Mouse (Mus musculus) heart, embryonic 13.5 days (tissue): ENCODE data around the gene Parp2. TPM values are rescaled to one million over a fixed set of nuclear protein-coding genes. Genes with fewer than 3 reads are reported as not detected.
"Not testable (repeated sequence)": the region's sequence is repeated elsewhere in the genome, so short reads cannot be mapped to it uniquely, and the experiment has no call there.

Source experiments
- ATAC-seq: fragments of 200-750 bp; cut with Nextera tagmentation; 2 replicates; pipeline ENCODE4 v1.8.0; 2017; ENCODE audit warnings: moderate TSS enrichment; ENCODE audit not compliant: insufficient number of reproducible peaks, low FRiP score, low TSS enrichment; ENCODE audit errors: extremely low read depth
- H3K27ac ChIP-seq: fragments of 300-500 bp; sonication (generic); replicated peaks from 2 replicates; pipeline ENCODE4 v1.5.1; 2015; ENCODE audit warnings: moderate library complexity, mild to moderate bottlenecking, inconsistent platforms
- H3K27me3 ChIP-seq: fragments of 300-500 bp; sonication (generic); replicated peaks from 2 replicates; pipeline ENCODE4 v1.6.1; 2015; ENCODE audit warnings: mild to moderate bottlenecking, inconsistent platforms
- H3K36me3 ChIP-seq: fragments of 300-500 bp; sonication (generic); 2 replicates; pipeline ENCODE4 v1.6.1; 2015; ENCODE audit warnings: mild to moderate bottlenecking, inconsistent platforms
- H3K4me1 ChIP-seq: fragments of 300-500 bp; sonication (generic); 2 replicates; pipeline ENCODE4 v1.6.1; 2015; ENCODE audit warnings: inconsistent platforms
- H3K4me2 ChIP-seq: fragments of 300-500 bp; sonication (generic); 2 replicates; pipeline ENCODE4 v1.6.1; 2015; ENCODE audit warnings: inconsistent platforms, mild to moderate bottlenecking, moderate library complexity
- H3K4me3 ChIP-seq: fragments of 300-500 bp; sonication (generic); 2 replicates; pipeline ENCODE4 v1.5.1; 2015; ENCODE audit warnings: moderate library complexity, mild to moderate bottlenecking, inconsistent platforms
- H3K9ac ChIP-seq: fragments of 300-500 bp; sonication (generic); 2 replicates; pipeline ENCODE4 v1.6.1; 2015; ENCODE audit warnings: inconsistent platforms, mild to moderate bottlenecking, moderate library complexity
- H3K9me3 ChIP-seq: fragments of 300-500 bp; sonication (generic); 2 replicates; pipeline ENCODE4 v1.6.1; 2016; ENCODE audit warnings: inconsistent platforms
- WGBS: fragments of 180-500 bp; shearing (Covaris S2); methylation state at CpG from one replicate; pipeline ENCODE4 v1.1.7; 2015; ENCODE audit warnings: mixed read lengths; 5-methylcytosine and 5-hydroxymethylcytosine counted together
- polyA plus RNA-seq: library from polyadenylated mRNA; unstranded; fragments of >200 nt; fragmentation: Nextera tagmentation; extraction: Ambion mirVana; gene quantifications from 2 replicates; pipeline ENCODE4 v1.2.1, GENCODE M21; 2015

Parp2 gene
- polyA plus RNA-seq, 1 experiment from 2014 or later = 35.1 TPM

DNA sequence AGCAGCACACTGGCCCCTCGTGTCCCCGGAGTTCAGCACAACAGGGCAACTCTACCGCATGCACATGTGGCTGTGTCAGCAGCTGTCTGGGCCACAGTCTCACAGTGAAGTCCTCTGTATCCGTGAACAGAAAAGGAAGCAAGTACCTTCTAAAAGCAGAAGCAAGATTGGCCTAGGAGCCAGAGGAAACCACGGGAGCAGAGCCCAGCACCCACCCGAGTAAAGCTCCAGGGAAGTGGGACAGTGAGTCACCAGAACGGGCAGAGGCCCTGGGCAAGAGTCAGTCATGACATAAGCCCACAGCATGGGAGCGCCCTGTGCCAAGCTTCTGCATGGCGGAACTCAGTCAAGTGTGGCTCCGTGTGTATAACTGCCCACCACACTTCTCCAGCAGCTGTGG is 26.3 kb downstream of the Parp2 start:
- ATAC-seq = no peak

DNA sequence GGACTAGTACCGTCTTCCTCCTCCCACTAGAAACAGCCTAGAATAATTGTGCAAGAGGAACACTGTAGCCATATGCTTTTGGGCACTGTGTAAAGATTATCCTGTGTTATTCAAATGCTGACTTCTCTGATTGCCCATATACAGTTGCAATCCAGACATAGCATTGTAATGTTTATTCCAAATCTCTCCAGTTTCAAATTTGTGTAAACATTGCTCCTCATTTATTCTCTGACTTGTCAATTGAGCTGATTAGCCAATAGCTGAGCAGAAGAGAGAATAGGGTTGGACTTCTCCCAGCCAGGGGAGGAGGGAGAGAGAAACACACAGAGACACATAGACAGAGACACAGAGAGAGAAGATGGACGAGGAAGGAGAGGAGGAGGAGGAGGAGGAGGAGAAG is 26.8 kb downstream of the Parp2 start:
- Histone ChIP-seq H3K9ac (no peak overlapping the region), H3K4me1 (no peaks in the 10 kb centered on the region), H3K9me3 (no peaks in the 10 kb centered on the region), H3K27ac (no peak overlapping the region), H3K36me3 (peaks cover 63% of the 10 kb centered on the region), H3K4me2 (no peak overlapping the region), H3K27me3 (no peaks in the 10 kb centered on the region), H3K4me3 (no peak overlapping the region)
- ATAC-seq = no peak
- 54% methylated on average over 2 of the region's 2 CpGs for WGBS

More for the DNA sequence above, 26.3 kb downstream of the Parp2 start:
- peaks cover 64% of the 10 kb centered on the region for H3K36me3 ChIP-seq
- no peaks in the 10 kb centered on the region for H3K27me3 ChIP-seq
- H3K27ac ChIP-seq = no peak overlapping the region
- no peaks in the 10 kb centered on the region for H3K4me1 ChIP-seq
- H3K4me2 ChIP-seq = no peak overlapping the region
- H3K9me3 ChIP-seq = no peaks in the 10 kb centered on the region
- H3K9ac ChIP-seq = no peak overlapping the region
- 76% methylated on average over 10 of the region's 10 CpGs for WGBS
- H3K4me3 ChIP-seq = no peak overlapping the region

GRCm38 (mm10) chr14:50837236-50837635 is 29.6 kb downstream of the Parp2 start:
- H3K36me3 ChIP-seq = peaks cover 45% of the 10 kb centered on the region
- WGBS = 44% methylated on average over 6 of the region's 6 CpGs

DNA sequence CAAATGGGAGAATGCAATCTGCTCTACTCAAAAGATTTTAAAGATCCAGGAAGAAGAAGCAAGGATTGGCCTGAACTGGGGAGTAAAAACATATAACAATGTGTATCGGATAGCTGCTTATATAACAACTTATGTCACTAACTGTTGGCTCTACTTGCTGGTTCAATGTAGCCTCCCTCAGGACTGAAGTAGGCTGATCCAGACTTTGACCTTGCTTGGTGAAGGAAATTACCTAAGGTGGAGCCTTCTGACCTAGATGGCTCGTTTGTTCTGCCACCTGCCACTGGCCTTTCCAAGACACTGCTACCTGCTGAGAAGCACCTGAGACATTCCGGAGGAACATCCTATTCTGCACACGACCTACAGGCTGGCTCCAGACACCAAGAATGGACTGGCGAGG is 48.1 kb downstream of the Parp2 start:
- H3K27me3 ChIP-seq = no peaks in the 10 kb centered on the region
- 82% methylated on average over 5 of the region's 5 CpGs for WGBS
- no peak overlapping the region for H3K4me2 ChIP-seq
- H3K4me1 ChIP-seq = no peaks in the 10 kb centered on the region
- no peak for ATAC-seq
- H3K27ac ChIP-seq = no peak overlapping the region
- H3K9me3 ChIP-seq = no peaks in the 10 kb centered on the region
- no peak overlapping the region for H3K4me3 ChIP-seq
- H3K36me3 ChIP-seq = peaks cover 64% of the 10 kb centered on the region
- H3K9ac ChIP-seq = no peak overlapping the region

More at GRCm38 (mm10) chr14:50837236-50837635, 29.6 kb downstream of the Parp2 start:
- no peaks in the 10 kb centered on the region for H3K4me1 ChIP-seq
- ATAC-seq = no peak
- no peak overlapping the region for H3K27ac ChIP-seq
- no peak overlapping the region for H3K9ac ChIP-seq
- no peak overlapping the region for H3K4me2 ChIP-seq
- H3K27me3 ChIP-seq = no peaks in the 10 kb centered on the region
- no peaks in the 10 kb centered on the region for H3K9me3 ChIP-seq
- no peak overlapping the region for H3K4me3 ChIP-seq

GRCm38 (mm10) chr14:50862641-50863040 is 55.0 kb downstream of the Parp2 start:
- ATAC-seq = no peak
- Histone ChIP-seq H3K9ac (no peak overlapping the region), H3K9me3 (no peaks in the 10 kb centered on the region), H3K27me3 (no peaks in the 10 kb centered on the region), H3K4me3 (no peak overlapping the region), H3K36me3 (peaks cover 68% of the 10 kb centered on the region), H3K4me2 (no peak overlapping the region), H3K27ac (no peak overlapping the region), H3K4me1 (no peaks in the 10 kb centered on the region)
- 79% methylated on average over 10 of the region's 10 CpGs for WGBS

DNA sequence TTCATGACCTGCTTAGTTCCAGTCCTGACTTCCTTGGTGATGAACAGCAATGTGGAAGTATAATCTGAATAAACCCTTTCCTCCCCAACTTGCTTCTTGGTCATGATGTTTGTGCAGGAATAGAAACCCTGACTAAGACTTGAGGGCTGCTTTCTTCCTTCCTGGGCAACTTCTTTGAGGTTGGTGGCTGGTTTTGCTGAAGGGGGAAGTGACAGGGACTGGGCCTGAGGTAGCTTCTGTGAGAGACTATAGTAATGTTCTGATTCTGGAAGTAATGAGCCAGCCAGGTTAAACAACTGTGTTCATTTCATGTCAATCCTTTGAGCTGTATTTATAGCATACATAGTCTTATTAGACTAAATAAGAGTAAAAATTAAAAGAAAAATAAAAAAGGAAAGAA is 57.4 kb downstream of the Parp2 start:
- not testable (repeated sequence) for H3K27ac ChIP-seq

DNA sequence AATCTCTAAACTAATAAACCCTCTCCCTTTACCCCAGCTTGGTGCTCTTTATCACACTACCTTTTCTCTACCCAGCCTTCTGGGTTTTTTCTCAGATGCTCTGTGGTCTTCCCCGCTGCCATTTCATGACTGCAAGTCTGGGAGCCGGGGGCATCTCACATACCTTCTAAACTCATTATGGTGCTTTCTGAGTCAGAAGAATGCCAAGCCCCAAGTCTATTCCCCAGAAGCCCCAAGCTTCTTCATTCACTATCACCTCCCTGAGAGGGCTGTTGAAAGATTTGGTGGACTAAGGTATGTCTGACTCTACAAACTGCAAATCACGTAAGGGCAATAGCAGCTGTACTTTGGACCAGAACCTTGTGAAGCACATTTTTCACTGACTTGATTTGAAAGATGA is 59.3 kb downstream of the Parp2 start:
- 86% methylated on average over 3 of the region's 3 CpGs for WGBS
- ATAC-seq = no peak

More for the DNA sequence above, 57.4 kb downstream of the Parp2 start:
- H3K4me1 ChIP-seq, H3K9ac ChIP-seq, H3K27me3 ChIP-seq, H3K4me2 ChIP-seq, H3K4me3 ChIP-seq, H3K9me3 ChIP-seq, ATAC-seq: not testable (repeated sequence)
- H3K36me3 ChIP-seq = peaks cover 61% of the 10 kb centered on the region

GRCm38 (mm10) chr14:50868211-50868610 is 60.6 kb downstream of the Parp2 start:
- 69% methylated on average over 4 of the region's 4 CpGs for WGBS
- no peak overlapping the region for H3K4me2 ChIP-seq
- no peaks in the 10 kb centered on the region for H3K27me3 ChIP-seq
- H3K9ac ChIP-seq = no peak overlapping the region
- H3K27ac ChIP-seq = no peak overlapping the region
- H3K4me3 ChIP-seq = no peak overlapping the region
- H3K9me3 ChIP-seq = no peaks in the 10 kb centered on the region
- H3K4me1 ChIP-seq = 0 out of 2 replicates have a peak, but pooled peaks cover 4% of the 10 kb centered on the region
- no peak for ATAC-seq
- peaks cover 35% of the 10 kb centered on the region for H3K36me3 ChIP-seq

More for the DNA sequence above, 59.3 kb downstream of the Parp2 start:
- Histone ChIP-seq H3K9ac (no peak overlapping the region), H3K27me3 (no peaks in the 10 kb centered on the region), H3K4me3 (no peak overlapping the region), H3K36me3 (peaks cover 44% of the 10 kb centered on the region), H3K4me1 (0 out of 2 replicates have a peak, but pooled peaks cover 4% of the 10 kb centered on the region), H3K27ac (no peak overlapping the region), H3K9me3 (no peaks in the 10 kb centered on the region), H3K4me2 (no peak overlapping the region)

- Histone ChIP-seq H3K27ac (no peak overlapping the region), H3K27me3 (no peaks in the 10 kb centered on the region), H3K9ac (no peak overlapping the region), H3K36me3 (peaks cover 31% of the 10 kb centered on the region), H3K4me1 (0 out of 2 replicates have a peak, but pooled peaks cover 4% of the 10 kb centered on the region), H3K4me3 (no peak overlapping the region), H3K4me2 (no peak overlapping the region), H3K9me3 (no peaks in the 10 kb centered on the region)
- ATAC-seq = no peak
- 81% methylated on average over 5 of the region's 5 CpGs for WGBS
Observed at GRCm38 (mm10) chr14:50868656-50869055, 61.0 kb downstream of the Parp2 start.

DNA sequence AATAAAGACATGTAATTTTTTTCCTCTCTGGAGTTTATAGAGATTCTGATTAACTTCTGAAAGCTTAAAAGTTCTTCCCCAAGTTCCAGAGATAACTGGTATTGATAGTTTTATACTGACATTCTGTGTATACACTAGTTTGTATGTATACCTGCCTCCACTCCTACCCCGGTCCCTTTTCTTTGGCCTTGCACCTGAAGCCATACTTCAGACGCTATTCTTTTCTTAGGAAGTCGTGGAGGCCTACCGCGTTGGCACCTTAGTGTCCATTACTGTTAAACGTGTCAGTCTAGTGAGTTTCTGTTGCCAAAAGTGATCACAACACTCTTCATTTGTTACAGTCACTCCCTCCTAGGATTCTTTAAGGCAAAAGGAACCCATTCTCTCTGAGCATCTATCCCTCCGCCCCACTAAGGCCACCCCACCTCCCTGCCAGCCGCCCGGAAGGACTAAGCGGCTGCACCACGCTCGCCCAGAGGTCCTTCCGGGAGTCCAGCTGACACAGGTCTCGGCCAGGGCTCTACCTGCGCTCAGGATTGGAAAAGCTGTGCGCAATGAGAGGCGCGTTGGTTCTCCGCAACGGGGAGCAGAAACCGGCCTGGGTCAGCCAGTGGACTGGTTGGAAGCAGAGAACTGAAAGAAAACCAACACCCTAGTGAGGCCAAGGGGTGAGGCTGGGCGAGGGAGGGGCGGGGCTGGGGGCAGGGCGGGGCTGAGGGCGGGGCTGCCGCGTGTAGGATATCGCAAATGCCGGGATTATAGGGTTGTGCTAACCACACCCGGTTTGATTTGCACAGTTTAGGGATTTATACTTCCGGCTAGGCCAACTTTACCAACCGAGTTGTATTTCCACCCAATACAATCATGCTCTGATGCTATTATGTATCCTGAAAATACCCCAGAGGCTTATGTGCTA is 62.5 kb downstream of the Parp2 start, which contains the start of gene Tep1:
Gene Tep1 (minus strand): TSS at position 672 of the 916 bp plus-strand sequence.
- no peaks in the 10 kb centered on the region for H3K9me3 ChIP-seq
- H3K4me3 ChIP-seq = peak within 1 kb of the TSS; percentile 73
- peaks cover 24% of the 10 kb centered on the region for H3K36me3 ChIP-seq
- ATAC-seq = peak; percentile 59; the same call in 1 of the 2 replicates
- H3K4me2 ChIP-seq = peak within 1 kb of the TSS; percentile 79
- no peaks in the 10 kb centered on the region for H3K27me3 ChIP-seq
- peak within 1 kb of the TSS; percentile 79 for H3K27ac ChIP-seq
- H3K9ac ChIP-seq = peak within 1 kb of the TSS; percentile 86
- WGBS = 7% methylated on average over 32 of the region's 32 CpGs
- H3K4me1 ChIP-seq = 0 out of 2 replicates have a peak, but pooled peaks cover 4% of the 10 kb centered on the region

GRCm38 (mm10) chr14:50870805-50871143 is 63.1 kb downstream of the Parp2 start:
- H3K9ac ChIP-seq = peak overlapping the region; percentile 86
- ATAC-seq = no peak

More at GRCm38 (mm10) chr14:50870805-50871143, 63.1 kb downstream of the Parp2 start:
- peaks cover 19% of the 10 kb centered on the region for H3K36me3 ChIP-seq
- no peaks in the 10 kb centered on the region for H3K27me3 ChIP-seq
- H3K9me3 ChIP-seq = no peaks in the 10 kb centered on the region
- H3K4me2 ChIP-seq = peak overlapping the region; percentile 79
- peak overlapping the region; percentile 79 for H3K27ac ChIP-seq
- H3K4me1 ChIP-seq = 0 out of 2 replicates have a peak, but pooled peaks cover 4% of the 10 kb centered on the region
- H3K4me3 ChIP-seq = peak overlapping the region; percentile 73
- WGBS = 29% methylated on average over 5 of the region's 5 CpGs
